ENCODE assay signal across 20 mouse cellular contexts in genomic region chr10:86124115-86124514, GRCm38 (mm10).
DNase-seq lines count a peak whose midpoint lies in the region; ATAC-seq and TF ChIP-seq lines count a peak whose summit lies in the region.
"Had no signal": no experiment of that assay in that cellular context is flagged by ENCODE, and none has a peak within 500 bp of the region (broad histone marks: within the 10 kb centered on the region; RNA-seq: fewer than 3 reads in every experiment).

No protein-coding gene starts in this region.

- ATAC-seq in kidney, postnatal 0 days (replicated peaks; ENCODE audit: low FRiP score, low read depth): no peak; the same call in 1 of the 2 replicates
- ATAC-seq: hindbrain, postnatal 0 days had no signal

- H3K27me3 ChIP-seq in kidney, postnatal 0 days (ENCODE audit: insufficient read depth, low read length): no peaks in the 10 kb centered on the region
- H3K27me3 ChIP-seq: embryonic facial prominence, embryonic 15.5 days; liver, embryonic 13.5 days; midbrain, embryonic 12.5 days; neural tube, embryonic 13.5 days had no signal

- no peaks in the 10 kb centered on the region for H3K4me1 ChIP-seq in kidney, postnatal 0 days (replicated peaks; ENCODE audit: insufficient read depth, low read length)
- H3K4me1 ChIP-seq: embryonic facial prominence, embryonic 15.5 days; forebrain, embryonic 10.5 days; heart, embryonic 12.5 days; liver, embryonic 13.5 days; midbrain, embryonic 12.5 days; neural tube, embryonic 13.5 days had no signal

- H3K4me3 ChIP-seq in gastrocnemius, adult 2 months: no peak overlapping the region
- H3K4me3 ChIP-seq in kidney, postnatal 0 days (replicated peaks; ENCODE audit: low read depth, low read length): no peak overlapping the region
- H3K4me3 ChIP-seq: embryonic facial prominence, embryonic 15.5 days; forebrain, embryonic 10.5 days; heart, embryonic 12.5 days; liver, embryonic 13.5 days; midbrain, embryonic 12.5 days; neural tube, embryonic 13.5 days had no signal

- WGBS in kidney, postnatal 0 days: 16% methylated on average over 4 of the region's 4 CpGs

- no peaks in the 10 kb centered on the region for H3K36me3 ChIP-seq in kidney, postnatal 0 days (ENCODE audit: insufficient read depth, low read length)
- H3K36me3 ChIP-seq: embryonic facial prominence, embryonic 15.5 days; forebrain, embryonic 10.5 days; heart, embryonic 12.5 days; liver, embryonic 13.5 days; midbrain, embryonic 12.5 days; neural tube, embryonic 13.5 days had no signal

- no peak overlapping the region for H3K9ac ChIP-seq in kidney, postnatal 0 days (ENCODE audit: low read depth, low read length)
- H3K9ac ChIP-seq: embryonic facial prominence, embryonic 15.5 days; heart, embryonic 12.5 days; liver, embryonic 13.5 days; midbrain, embryonic 12.5 days; neural tube, embryonic 13.5 days had no signal

- no peak for TF ChIP-seq CTCF in gastrocnemius, adult 2 months (IDR thresholded peaks at IDR 0.05)
- no peak for TF ChIP-seq CTCF in kidney, postnatal 0 days (IDR thresholded peaks at IDR 0.05; ENCODE audit: low read depth)

- H3K4me2 ChIP-seq in kidney, postnatal 0 days (ENCODE audit: low read length): no peak overlapping the region
- H3K4me2 ChIP-seq: embryonic facial prominence, embryonic 15.5 days; heart, embryonic 12.5 days; liver, embryonic 13.5 days; midbrain, embryonic 12.5 days; neural tube, embryonic 13.5 days had no signal

- H3K27ac ChIP-seq in gastrocnemius, adult 2 months: peak overlapping the region; percentile 35; the same call in 1 of the 2 replicates
- H3K27ac ChIP-seq in kidney, postnatal 0 days: peak overlapping the region; percentile 51
- H3K27ac ChIP-seq: embryonic facial prominence, embryonic 15.5 days; forebrain, embryonic 10.5 days; hindbrain, postnatal 0 days; liver, embryonic 13.5 days; midbrain, embryonic 12.5 days; neural tube, embryonic 13.5 days; stomach, postnatal 0 days had no signal

- H3K9me3 ChIP-seq in kidney, postnatal 0 days (replicated peaks; ENCODE audit: low read length): no peaks in the 10 kb centered on the region
- H3K9me3 ChIP-seq: embryonic facial prominence, embryonic 15.5 days; forebrain, embryonic 10.5 days; heart, embryonic 12.5 days; liver, embryonic 13.5 days; midbrain, embryonic 12.5 days; neural tube, embryonic 13.5 days had no signal

- no peak for DNase-seq in gastrocnemius, adult 2 months
- DNase-seq in gastrocnemius, postnatal 10 days: no peak
- DNase-seq in testis, postnatal 10 days (ENCODE audit: low spot score): peak; percentile 12
- DNase-seq in testis, postnatal 14 days (ENCODE audit: low spot score): no peak
- DNase-seq in kidney, postnatal 0 days (ENCODE audit: low spot score): peak; percentile 72
- DNase-seq in layer of hippocampus, postnatal 10 days (ENCODE audit: low spot score in 2 of 2): no peak
- no peak for DNase-seq in frontal cortex, postnatal 10 days (ENCODE audit: low spot score in 2 of 2)
- DNase-seq in retina, embryonic 14.5 days (ENCODE audit: low spot score): no peak
- DNase-seq: cerebellum, adult 9-11 months; gastrocnemius, postnatal 25 days; heart, postnatal 4 days; liver, embryonic 13.5 days; thymus, postnatal 4 days had no signal

- intact Hi-C loops in gastrocnemius, adult 2 months (cut with DNase I): no loop called here

Comparison
In these comparisons a context has a peak if more than half of its experiments do, and no peak if none do; other contexts are left out.
1. DNase-seq: peak in testis, postnatal 10 days (single experiment) and kidney, postnatal 0 days (single experiment); none in gastrocnemius, adult 2 months (single experiment), gastrocnemius, postnatal 10 days (single experiment), testis, postnatal 14 days (single experiment), layer of hippocampus, postnatal 10 days (0 of 2), frontal cortex, postnatal 10 days (0 of 2) and retina, embryonic 14.5 days (single experiment).